14 mouse cellular contexts compared by ENCODE assay signal in the genomic region with DNA sequence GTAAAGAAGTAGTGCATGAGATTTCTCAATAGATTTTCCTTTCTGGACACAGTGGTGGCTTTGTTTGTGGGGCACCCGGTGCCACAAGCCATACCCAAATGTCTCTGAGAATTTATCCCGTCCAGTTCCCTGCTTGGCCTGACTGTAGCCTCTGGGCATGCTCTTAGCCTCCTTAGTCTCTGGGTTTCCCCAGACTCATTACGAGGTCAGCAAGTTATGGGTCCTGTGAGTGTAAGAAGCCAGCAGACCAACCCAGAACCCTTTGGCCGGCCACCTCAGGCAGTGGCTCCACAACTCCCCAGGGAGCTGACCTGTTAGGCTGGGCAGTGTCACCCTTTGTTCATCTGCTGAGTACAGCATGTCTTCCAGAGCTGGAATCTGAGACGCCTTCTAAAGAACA. TPM values are rescaled to one million over a fixed set of nuclear protein-coding genes. Genes with fewer than 3 reads are reported as not detected.
DNase-seq lines count a peak whose midpoint lies in the region; ATAC-seq and TF ChIP-seq lines count a peak whose summit lies in the region.
"Had no signal": no experiment of that assay in that cellular context is flagged by ENCODE, and none has a peak within 500 bp of the region (broad histone marks: within the 10 kb centered on the region; RNA-seq: fewer than 3 reads in every experiment).

No protein-coding gene starts in this region.

- WGBS in kidney, adult 2 months, result 56% methylated on average over 5 of the region's 5 CpGs
- WGBS in lung, postnatal 0 days, result 74% methylated on average over 5 of the region's 5 CpGs

- no peak overlapping the region for H3K27ac ChIP-seq in kidney, adult 2 months (ENCODE audit: insufficient read depth, low read depth, low read length)
- H3K27ac ChIP-seq in lung, postnatal 0 days (ENCODE audit: low read length), result no peak overlapping the region
- H3K27ac ChIP-seq: liver, embryonic 15.5 days had no signal

- H3K9me3 ChIP-seq in lung, postnatal 0 days (ENCODE audit: low read length), result no peaks in the 10 kb centered on the region
- H3K9me3 ChIP-seq: liver, embryonic 15.5 days had no signal

- no peak for TF ChIP-seq CTCF in kidney, adult 2 months (conservative IDR thresholded peaks at IDR 0.05; ENCODE audit: insufficient read depth, insufficient read length, low read depth, low read length)
- TF ChIP-seq CTCF in lung, postnatal 0 days (IDR thresholded peaks at IDR 0.05), result no peak

- H3K36me3 ChIP-seq in kidney, adult 2 months (ENCODE audit: control insufficient read depth, insufficient read depth, low read length), result no peaks in the 10 kb centered on the region
- no peaks in the 10 kb centered on the region for H3K36me3 ChIP-seq in lung, postnatal 0 days (ENCODE audit: insufficient read depth, low read length)
- H3K36me3 ChIP-seq: liver, embryonic 15.5 days had no signal

- H3K27me3 ChIP-seq in kidney, adult 2 months (replicated peaks; ENCODE audit: control insufficient read depth, insufficient read depth, low read length), result no peaks in the 10 kb centered on the region
- no peaks in the 10 kb centered on the region for H3K27me3 ChIP-seq in lung, postnatal 0 days (replicated peaks; ENCODE audit: insufficient read depth, low read length)
- H3K27me3 ChIP-seq: liver, embryonic 15.5 days had no signal

- TF ChIP-seq POLR2A in kidney, adult 2 months (IDR thresholded peaks at IDR 0.05; ENCODE audit: low read depth, low read length), result no peak

- H3K4me1 ChIP-seq in kidney, adult 2 months (ENCODE audit: control insufficient read depth, insufficient read depth, low read length), result no peaks in the 10 kb centered on the region
- no peaks in the 10 kb centered on the region for H3K4me1 ChIP-seq in lung, postnatal 0 days (ENCODE audit: insufficient read depth, low read depth, low read length)
- H3K4me1 ChIP-seq: liver, embryonic 15.5 days had no signal

- no peak overlapping the region for H3K9ac ChIP-seq in lung, postnatal 0 days (replicated peaks; ENCODE audit: low read depth)
- H3K9ac ChIP-seq: liver, embryonic 15.5 days had no signal

- peak; percentile 19 for DNase-seq in cerebellum, adult 9-11 months
- no peak for DNase-seq in cerebellum, postnatal 10 days
- DNase-seq in kidney, adult 2 months, result peak; percentile 73
- DNase-seq in kidney, postnatal 4 days, result no peak
- peak; percentile 84 for DNase-seq in Muller cell, postnatal 12 days (ENCODE audit: inconsistent ontology term)
- peak; percentile 27 for DNase-seq in lung, postnatal 0 days (ENCODE audit: low spot score)
- DNase-seq in heart, postnatal 14 days, result no peak
- DNase-seq in heart, postnatal 4 days, result no peak
- DNase-seq: B cell, adult 2 months; thymus, adult 18-20 months had no signal

- intact Hi-C loops in heart, postnatal 14 days (cut with DNase I), result no loop called here

- no peak overlapping the region for H3K4me2 ChIP-seq in lung, postnatal 0 days (replicated peaks; ENCODE audit: low read depth, low read length)
- H3K4me2 ChIP-seq: liver, embryonic 15.5 days; midbrain, embryonic 11.5 days had no signal

- ATAC-seq in lung, postnatal 0 days, result peak; percentile 48; the same call in 1 of the 2 replicates
- ATAC-seq: intestine, embryonic 16.5 days had no signal

- H3K4me3 ChIP-seq in kidney, adult 2 months (ENCODE audit: insufficient read depth, low read depth, low read length), result no peak overlapping the region
- H3K4me3 ChIP-seq in lung, postnatal 0 days (ENCODE audit: low read depth, low read length), result no peak overlapping the region
- H3K4me3 ChIP-seq: erythroblast, embryonic 14.5 days; liver, embryonic 15.5 days had no signal

- TF ChIP-seq EP300 in lung, postnatal 0 days (IDR thresholded peaks at IDR 0.05), result 0 out of 2 replicates have a peak, but pooled peaks have one; percentile 25

RNA-seq across cellular contexts. Expression of a gene that starts 7.6 kb away (rescaled TPM):
- 39.0 and 42.9 TPM in 2 replicates for polyA plus RNA-seq in kidney, adult 2 months (2012; rRNA removed)
- 4.7 and 5.1 TPM in 2 replicates for polyA plus RNA-seq in lung, postnatal 0 days (2015; fragmentation: Nextera tagmentation; extraction: Ambion mirVana)
- 1 to 10 TPM; 3.9 to 4.2 TPM for total RNA-seq in heart, postnatal 14 days (2021)
- 1 to 10 TPM; 2.9 to 3.8 TPM for total RNA-seq in heart, postnatal 4 days (2021)

Comparison
In these comparisons a context has a peak if more than half of its experiments do, and no peak if none do; other contexts are left out.
1. DNase-seq: peak in cerebellum, adult 9-11 months (single experiment), kidney, adult 2 months (single experiment), Muller cell, postnatal 12 days (single experiment) and lung, postnatal 0 days (single experiment); none in cerebellum, postnatal 10 days (0 of 2), kidney, postnatal 4 days (0 of 2), heart, postnatal 14 days (0 of 2) and heart, postnatal 4 days (single experiment).